Mouse (Mus musculus) layer of hippocampus, postnatal 25 days (tissue): ENCODE measurements around the gene Fxyd4. TPM values are rescaled to one million over a fixed set of nuclear protein-coding genes. Genes with fewer than 3 reads are reported as not detected.

ENCODE experiments used
- DNase-seq, 2 experiments: peaks; one replicate each; pipeline ENCODE4 v3.0.0; 2022; ENCODE audit warnings: mixed read lengths in 2 of 2, low spot score in 1 of 2; ENCODE audit errors: extremely low spot score in 1 of 2
- microRNA-seq, 2 experiments: library from miRNA; unstranded; fragments of <30 nt; microRNA quantifications; one replicate each; pipeline ENCODE4 v1.2.0; 2021
- total RNA-seq, 2 experiments: library from RNA; stranded (reverse); gene quantifications; 2 replicates each; pipeline ENCODE4 v1.2.3; 2021

Gene Fxyd4
- total RNA-seq, 2 experiments from 2014 or later = not detected

DNA sequence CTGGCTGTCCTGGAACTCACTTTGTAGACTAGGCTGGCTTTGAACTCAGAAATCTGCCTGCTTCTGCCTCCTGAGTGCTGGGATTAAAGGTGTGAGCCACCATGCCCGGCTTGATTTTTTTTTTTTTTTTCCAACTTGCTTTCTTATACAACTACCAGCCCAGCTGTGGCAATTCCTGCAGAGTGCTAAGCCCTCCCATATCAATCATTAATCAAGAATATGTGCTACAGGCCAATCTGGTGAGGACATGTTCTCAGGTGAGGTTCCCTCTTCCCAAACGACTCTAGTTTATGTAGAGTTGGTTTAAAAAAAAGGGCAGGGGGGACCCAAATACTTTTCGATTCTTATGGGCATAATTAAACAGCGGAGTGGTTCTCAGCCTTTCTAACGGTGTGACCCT, 39.7 kb downstream of the Fxyd4 start:
- no peak for DNase-seq

DNA sequence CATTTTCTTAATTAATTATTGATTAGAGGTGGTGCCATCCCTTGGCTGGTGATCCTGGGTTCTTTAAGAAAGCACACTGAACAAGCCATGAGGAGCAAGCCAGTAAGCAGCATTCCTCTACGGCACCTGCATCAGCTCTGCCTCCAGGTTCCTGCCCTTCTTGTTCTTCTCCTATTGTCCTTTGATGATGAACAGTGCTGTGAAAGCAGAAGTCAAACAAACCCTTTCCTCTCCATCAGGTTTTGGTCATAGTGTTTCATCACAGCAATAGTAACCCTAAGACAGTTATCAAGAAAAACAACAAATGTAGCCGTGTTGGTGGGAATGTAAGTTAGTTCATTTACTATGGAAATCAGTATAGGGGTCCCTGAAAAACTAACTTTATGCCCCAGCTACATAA, 44.1 kb downstream of the Fxyd4 start:
- no peak for DNase-seq

DNA sequence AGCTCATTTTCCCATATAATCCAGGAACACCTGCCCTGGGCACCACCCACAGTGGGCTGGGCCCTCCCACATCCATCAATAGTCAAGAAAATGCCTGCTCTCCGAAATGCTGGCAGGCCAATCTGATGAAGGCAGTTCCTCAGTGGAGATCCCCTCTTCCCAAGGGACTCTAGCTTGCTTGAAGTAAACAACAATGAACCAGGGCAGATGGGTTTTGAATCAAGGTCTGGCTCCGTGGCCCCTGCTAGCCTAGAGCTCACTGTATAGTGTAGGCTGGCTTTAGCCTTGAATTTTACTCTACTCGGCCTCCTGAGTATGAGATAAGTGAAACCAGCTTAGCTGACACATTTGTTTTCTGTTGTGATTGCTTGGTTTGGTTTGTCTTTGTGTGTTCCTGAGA, 45.1 kb downstream of the Fxyd4 start:
- no peak for DNase-seq

DNA sequence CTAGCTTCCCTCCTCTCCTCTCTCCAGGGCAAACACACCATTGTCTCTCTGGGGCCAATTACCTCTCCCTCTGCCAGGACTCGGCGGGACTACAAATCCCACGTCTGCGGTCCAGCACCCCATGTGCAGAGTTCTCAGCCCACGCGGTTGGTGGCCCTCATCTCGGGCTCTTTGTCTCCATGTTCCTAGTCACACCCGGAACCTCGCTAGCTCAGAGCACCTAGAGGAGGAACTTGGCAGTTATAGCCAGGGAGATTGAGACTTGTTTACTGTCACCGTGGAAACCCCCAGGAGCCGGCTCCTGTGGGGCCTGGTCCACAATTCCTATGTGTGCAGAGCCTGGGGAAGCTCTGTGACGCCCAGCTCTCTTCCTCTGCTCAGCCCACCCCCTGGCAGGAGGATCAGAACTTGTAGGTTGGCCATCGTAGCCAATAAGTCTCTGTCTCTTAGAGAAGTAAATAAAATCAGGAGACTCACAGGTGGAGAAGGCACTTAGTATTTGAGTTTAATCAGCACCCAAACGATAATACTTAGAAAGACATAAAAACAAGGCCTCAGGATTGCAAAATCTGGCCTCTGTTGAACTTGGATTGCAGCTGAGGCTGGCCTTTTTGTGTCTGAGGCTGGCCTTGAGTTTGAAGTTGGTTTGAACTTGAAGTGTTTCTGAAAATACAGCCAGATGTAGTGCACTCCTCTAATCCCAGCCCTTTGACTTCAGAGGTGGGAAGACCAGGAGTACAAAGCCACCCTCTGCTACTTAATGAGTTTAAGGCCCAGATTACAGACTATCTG, 45.9 kb downstream of the Fxyd4 start:
- DNase-seq = no peak

DNA sequence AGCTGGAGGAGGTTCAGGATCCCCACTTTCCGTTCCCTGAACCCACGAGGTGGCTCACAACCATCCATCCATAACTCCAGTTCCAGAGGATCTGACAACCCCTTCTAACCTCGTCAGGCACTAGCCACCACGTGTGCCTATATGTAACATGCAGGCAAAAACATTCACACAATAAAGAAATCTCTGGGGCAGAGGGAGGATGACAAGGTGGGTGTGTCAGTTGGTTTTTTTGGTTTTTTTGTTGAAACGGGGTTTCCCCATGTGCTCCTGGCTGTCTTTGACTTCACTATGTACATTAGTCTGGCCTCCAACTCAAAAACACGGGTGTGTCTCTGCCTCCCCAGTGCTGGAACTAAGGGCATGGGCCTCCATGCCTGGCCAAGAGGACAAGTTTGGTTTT, 47.2 kb downstream of the Fxyd4 start:
- DNase-seq = no peak

DNA sequence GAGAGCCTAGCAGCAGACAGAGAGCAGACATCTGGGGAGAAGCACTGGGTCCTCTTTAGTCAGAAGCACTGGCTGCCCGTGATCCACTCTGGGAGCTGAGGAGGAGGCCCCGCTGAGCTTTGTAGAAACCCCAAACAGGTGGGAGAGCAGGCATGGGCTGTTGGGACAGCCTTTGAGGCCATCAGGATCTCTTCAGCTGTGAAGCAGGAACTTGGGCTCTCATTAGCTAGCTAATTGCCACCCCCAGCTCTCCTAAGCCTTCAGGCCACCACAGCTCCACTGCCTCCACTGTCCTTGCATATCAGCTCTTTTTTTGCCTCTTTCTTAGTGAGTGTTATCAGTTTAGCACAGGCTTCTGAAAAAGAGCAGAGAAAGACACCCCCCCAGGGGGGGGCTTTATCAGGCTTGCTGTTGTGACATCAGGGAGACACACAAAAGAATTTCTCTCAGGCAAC, 48.8 kb downstream of the Fxyd4 start:
- no peak for DNase-seq

DNA sequence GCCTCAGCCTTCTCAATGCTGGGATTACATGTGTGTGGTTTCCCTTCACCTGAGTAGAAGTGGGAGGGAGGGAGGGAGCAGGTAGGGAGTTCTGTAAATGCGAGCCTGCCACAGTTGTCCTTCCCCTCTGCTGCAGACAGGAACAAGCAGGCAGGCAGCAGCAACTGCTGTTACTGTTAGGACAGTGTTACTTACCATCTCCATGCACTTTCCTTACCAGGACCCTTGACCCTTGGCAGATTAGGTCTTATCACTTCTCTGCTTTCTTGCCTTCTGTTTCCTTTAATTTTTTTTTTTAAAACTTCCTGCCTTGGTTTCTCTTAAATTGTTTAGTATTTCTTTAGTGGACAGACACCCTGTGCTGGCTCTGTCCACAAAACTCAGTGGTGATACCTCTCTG, 49.5 kb downstream of the Fxyd4 start:
- DNase-seq = no peak

DNA sequence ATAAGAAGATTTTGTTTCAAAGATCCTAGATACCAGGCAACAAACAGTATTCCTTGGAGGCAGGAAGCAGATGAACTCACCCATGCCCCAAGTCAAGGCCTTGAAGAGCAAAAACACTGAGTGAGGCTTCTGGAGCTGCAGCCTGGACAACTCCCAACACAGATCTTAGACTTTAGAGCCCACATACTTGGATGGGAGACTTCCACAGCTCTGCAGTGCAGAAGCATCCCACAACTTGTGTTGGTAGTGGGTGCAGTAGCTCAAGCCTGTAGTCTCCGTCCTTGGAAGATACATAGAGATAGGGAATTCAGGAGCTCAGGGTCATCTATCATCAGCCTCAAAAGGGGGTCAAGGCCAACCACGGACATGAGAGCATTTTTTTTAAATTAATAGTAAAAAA, 51.5 kb downstream of the Fxyd4 start:
- DNase-seq = no peak

Small RNA genes within 50 kb of the gene (microRNA-seq; reads per million reads assigned to microRNA genes)
- gene Gm25535 = 0 reads per million in 2 experiments

Other genes with a start within 250 kb of the Fxyd4 start
- 10 to 100 TPM; 48.0 to 50.8 TPM for gene Zfp637, start 96.5 kb downstream of the Fxyd4 start, total RNA-seq
- gene Zfp239, start 75.6 kb downstream of the Fxyd4 start, total RNA-seq = 10 to 100 TPM; 37.1 to 38.7 TPM
- 100 to 1,000 TPM; 112 to 124 TPM for gene Hnrnpf, start 37.4 kb downstream of the Fxyd4 start, total RNA-seq
- 100 to 1,000 TPM; 198 to 206 TPM for gene Rasgef1a, start 73.7 kb upstream of the Fxyd4 start, total RNA-seq
- 10 to 100 TPM; 10.7 to 11.2 TPM for gene Csgalnact2, start 201.4 kb upstream of the Fxyd4 start, total RNA-seq